Comparison of ENCODE assay signal across 9 mouse cellular contexts in genomic region chr3:135155537-135155956, GRCm38 (mm10). TPM values are rescaled to one million over a fixed set of nuclear protein-coding genes. Genes with fewer than 3 reads are reported as not detected.
A peak's percentile ranks its signal among the peaks of the same experiment; 100 is the strongest.
DNase-seq lines count a peak whose midpoint lies in the region; ATAC-seq and TF ChIP-seq lines count a peak whose summit lies in the region.
"Had no signal": no experiment of that assay in that cellular context is flagged by ENCODE, and none has a peak within 500 bp of the region (broad histone marks: within the 10 kb centered on the region; RNA-seq: fewer than 3 reads in every experiment).

No protein-coding gene starts in this region.

- H3K4me1 ChIP-seq in kidney, embryonic 14.5 days (ENCODE audit: control insufficient read depth, insufficient read depth, low read length): no peaks in the 10 kb centered on the region
- no peaks in the 10 kb centered on the region for H3K4me1 ChIP-seq in lung, postnatal 0 days (ENCODE audit: insufficient read depth, low read depth, low read length)
- H3K4me1 ChIP-seq: embryonic facial prominence, embryonic 12.5 days had no signal

- H3K9ac ChIP-seq in kidney, embryonic 14.5 days (ENCODE audit: low read depth, low read length): no peak overlapping the region
- H3K9ac ChIP-seq in lung, postnatal 0 days (replicated peaks; ENCODE audit: low read depth): no peak overlapping the region
- H3K9ac ChIP-seq: embryonic facial prominence, embryonic 12.5 days had no signal

- no peaks in the 10 kb centered on the region for H3K36me3 ChIP-seq in kidney, embryonic 14.5 days (ENCODE audit: control insufficient read depth, insufficient read depth, low read length)
- no peaks in the 10 kb centered on the region for H3K36me3 ChIP-seq in lung, postnatal 0 days (ENCODE audit: insufficient read depth, low read length)
- H3K36me3 ChIP-seq: embryonic facial prominence, embryonic 12.5 days had no signal

- H3K4me3 ChIP-seq in kidney, embryonic 14.5 days (ENCODE audit: low read length): no peak overlapping the region
- H3K4me3 ChIP-seq in lung, postnatal 0 days (ENCODE audit: low read depth, low read length): no peak overlapping the region
- H3K4me3 ChIP-seq: embryonic facial prominence, embryonic 12.5 days had no signal

- no peak for TF ChIP-seq POLR2A in brain, embryonic 14.5 days (IDR thresholded peaks at IDR 0.05; ENCODE audit: borderline replicate concordance, extremely low read depth, insufficient read depth, insufficient read length, poor library complexity, severe bottlenecking)

- H3K27ac ChIP-seq in kidney, embryonic 14.5 days (ENCODE audit: low read depth, low read length): no peak overlapping the region
- no peak overlapping the region for H3K27ac ChIP-seq in lung, postnatal 0 days (ENCODE audit: low read length)
- H3K27ac ChIP-seq: embryonic facial prominence, embryonic 12.5 days had no signal

- H3K4me2 ChIP-seq in kidney, embryonic 14.5 days (replicated peaks; ENCODE audit: low read depth, low read length): no peak overlapping the region
- no peak overlapping the region for H3K4me2 ChIP-seq in lung, postnatal 0 days (replicated peaks; ENCODE audit: low read depth, low read length)
- H3K4me2 ChIP-seq: embryonic facial prominence, embryonic 12.5 days had no signal

- H3K9me3 ChIP-seq in kidney, embryonic 14.5 days (ENCODE audit: control insufficient read depth, low read length): no peaks in the 10 kb centered on the region
- no peaks in the 10 kb centered on the region for H3K9me3 ChIP-seq in lung, postnatal 0 days (ENCODE audit: low read length)
- H3K9me3 ChIP-seq: embryonic facial prominence, embryonic 12.5 days had no signal

- DNase-seq in cerebellum, postnatal 14 days: peak; percentile 54 to 62
- no peak for DNase-seq in cerebellum, adult 11-12 months
- peak; percentile 2 for DNase-seq in kidney, adult 18-20 months
- DNase-seq in brain, embryonic 14.5 days (ENCODE audit: low read depth): peak; percentile 75
- peak; percentile 55 for DNase-seq in lung, postnatal 0 days (ENCODE audit: low spot score)
- no peak for DNase-seq in testis, postnatal 14 days (ENCODE audit: low spot score)
- no peak for DNase-seq in frontal cortex, postnatal 25 days (ENCODE audit: low spot score in 2 of 2)

- no peak for TF ChIP-seq CTCF in brain, embryonic 14.5 days (IDR thresholded peaks at IDR 0.05; ENCODE audit: borderline replicate concordance, extremely low read depth, insufficient read depth, insufficient read length)
- TF ChIP-seq CTCF in lung, postnatal 0 days (IDR thresholded peaks at IDR 0.05): no peak

- WGBS in kidney, embryonic 14.5 days: 61% methylated on average over 4 of the region's 4 CpGs
- WGBS in lung, postnatal 0 days: 43% methylated on average over 4 of the region's 4 CpGs

- TF ChIP-seq EP300 in lung, postnatal 0 days (IDR thresholded peaks at IDR 0.05): no peak

- ATAC-seq in kidney, embryonic 14.5 days (ENCODE audit: low FRiP score, low TSS enrichment): no peak
- peak; percentile 53 for ATAC-seq in lung, postnatal 0 days

- H3K27me3 ChIP-seq in kidney, embryonic 14.5 days (ENCODE audit: control insufficient read depth, insufficient read depth, low read length): no peaks in the 10 kb centered on the region
- no peaks in the 10 kb centered on the region for H3K27me3 ChIP-seq in lung, postnatal 0 days (replicated peaks; ENCODE audit: insufficient read depth, low read length)
- H3K27me3 ChIP-seq: embryonic facial prominence, embryonic 12.5 days had no signal

RNA-seq across cellular contexts. Expression of gene Cenpe, which starts 56.8 kb away (rescaled TPM):
- 46.7 and 49.3 TPM in 2 replicates for polyA plus RNA-seq in kidney, embryonic 14.5 days (2014; fragmentation: Nextera tagmentation; extraction: Ambion mirVana)
- 7.3 and 10.4 TPM in 2 replicates for polyA plus RNA-seq in brain, embryonic 14.5 days (2012; rRNA removed)
- polyA plus RNA-seq in lung, postnatal 0 days (2015; fragmentation: Nextera tagmentation; extraction: Ambion mirVana): 1.1 and 1.6 TPM in 2 replicates

Comparison
In these comparisons a context has a peak if more than half of its experiments do, and no peak if none do; other contexts are left out.
1. DNase-seq: peak in cerebellum, postnatal 14 days (2 of 2), kidney, adult 18-20 months (single experiment), brain, embryonic 14.5 days (single experiment) and lung, postnatal 0 days (single experiment); none in cerebellum, adult 11-12 months (single experiment), testis, postnatal 14 days (single experiment) and frontal cortex, postnatal 25 days (0 of 2).